Mouse (Mus musculus): ENCODE measurements around the gene 9330159F19Rik.

Gene 9330159F19Rik

DNA sequence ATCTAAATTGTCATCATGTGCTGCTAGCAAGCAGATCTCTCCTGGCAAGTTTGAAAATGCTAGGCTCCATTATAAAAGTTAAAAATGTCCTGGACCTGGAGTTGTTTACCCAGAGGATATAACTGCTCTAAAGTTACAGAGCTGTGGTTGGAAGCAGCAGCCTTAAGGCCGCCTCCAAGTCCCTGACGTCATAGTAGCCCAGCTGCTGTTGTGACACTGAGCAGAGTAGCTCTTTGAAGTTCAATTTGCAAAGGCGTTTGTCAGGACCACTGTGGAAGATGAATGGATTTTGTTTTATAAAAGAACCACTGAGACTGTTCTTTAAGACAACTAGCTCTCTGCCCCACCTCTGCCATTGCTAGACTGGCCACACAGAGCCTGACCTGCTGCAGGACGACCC, at the start of gene 9330159F19Rik:
Gene 9330159F19Rik (plus strand): TSS at position 154 of the 400 bp plus-strand sequence.
- DNase-seq (ENCODE audit: low spot score): peak; percentile 81

- DNase-seq (ENCODE audit: low spot score): no peak
Measured at GRCm38 (mm10) chr10:29161664-29162063, 49.7 kb upstream of the 9330159F19Rik start.

DNA sequence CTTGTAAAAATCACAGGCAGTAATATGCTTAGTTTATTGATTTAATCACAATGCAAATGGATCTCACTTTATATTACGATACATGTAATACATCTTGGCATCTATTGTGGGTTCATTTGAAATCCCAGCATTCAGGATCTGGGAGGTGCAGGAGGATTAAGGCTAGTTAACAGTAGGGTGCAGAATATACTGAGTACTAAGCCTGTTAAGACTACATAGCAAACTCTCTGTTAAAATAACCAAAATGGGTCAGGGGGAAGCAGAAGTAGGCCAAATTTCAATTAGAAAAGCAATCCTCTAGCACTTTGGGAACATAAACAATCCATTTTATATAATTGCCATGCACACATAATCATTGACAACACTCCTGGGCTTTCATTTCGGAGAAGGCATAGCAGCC, 37.6 kb upstream of the 9330159F19Rik start:
- DNase-seq (ENCODE audit: low spot score): no peak

GRCm38 (mm10) chr10:29175656-29176055, 35.8 kb upstream of the 9330159F19Rik start:
- peak; percentile 4 for DNase-seq (ENCODE audit: low spot score)

- no peak for DNase-seq (ENCODE audit: low spot score)
Measured at GRCm38 (mm10) chr10:29176881-29177280, 34.5 kb upstream of the 9330159F19Rik start.

DNA sequence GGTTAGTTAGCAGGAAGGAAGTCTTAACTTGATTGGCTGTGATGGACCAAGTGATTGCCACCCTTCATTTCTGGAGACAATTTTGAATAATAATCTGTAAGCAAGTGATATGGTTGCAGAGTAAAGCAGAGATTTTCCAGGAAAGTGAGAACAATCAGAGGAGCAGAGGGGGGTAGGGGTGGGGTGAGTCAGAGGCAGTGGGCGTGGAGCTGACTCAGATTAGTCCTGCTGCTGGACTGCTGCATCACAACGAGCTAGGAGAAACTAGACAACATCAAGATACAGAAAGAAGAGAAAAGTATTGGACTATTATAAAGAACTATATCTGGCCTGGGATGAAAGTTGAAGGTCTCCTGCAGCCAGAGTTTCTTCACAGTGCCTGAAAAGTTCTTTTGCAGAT, 33.4 kb upstream of the 9330159F19Rik start:
- DNase-seq (ENCODE audit: low spot score): no peak

- peak; percentile 2 for DNase-seq (ENCODE audit: low spot score)
Measured at GRCm38 (mm10) chr10:29180210-29180609, 31.2 kb upstream of the 9330159F19Rik start.

- DNase-seq (ENCODE audit: low spot score): peak; percentile 1
Measured at GRCm38 (mm10) chr10:29181046-29181445, 30.4 kb upstream of the 9330159F19Rik start.

DNA sequence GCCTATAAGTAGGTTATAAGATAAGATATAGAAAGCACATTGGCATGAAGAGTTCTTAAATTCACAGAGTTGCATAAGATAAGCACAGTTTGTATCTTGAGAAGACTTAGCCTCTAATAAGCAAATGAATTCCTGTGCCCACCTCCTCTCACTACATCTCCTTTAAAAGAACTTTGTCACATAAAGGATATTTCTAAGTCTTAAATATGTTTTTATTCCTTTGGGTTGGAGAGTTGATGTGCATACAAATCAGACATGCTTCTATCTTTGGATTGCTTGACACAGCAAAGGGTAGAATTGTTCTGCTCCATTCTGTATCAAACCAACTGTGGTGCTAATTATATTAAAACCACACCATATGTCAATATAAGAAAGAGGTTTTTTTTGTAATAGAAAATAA, 17.6 kb upstream of the 9330159F19Rik start:
- DNase-seq (ENCODE audit: low spot score): no peak

GRCm38 (mm10) chr10:29196811-29197210, 14.6 kb upstream of the 9330159F19Rik start:
- no peak for DNase-seq (ENCODE audit: low spot score)

DNA sequence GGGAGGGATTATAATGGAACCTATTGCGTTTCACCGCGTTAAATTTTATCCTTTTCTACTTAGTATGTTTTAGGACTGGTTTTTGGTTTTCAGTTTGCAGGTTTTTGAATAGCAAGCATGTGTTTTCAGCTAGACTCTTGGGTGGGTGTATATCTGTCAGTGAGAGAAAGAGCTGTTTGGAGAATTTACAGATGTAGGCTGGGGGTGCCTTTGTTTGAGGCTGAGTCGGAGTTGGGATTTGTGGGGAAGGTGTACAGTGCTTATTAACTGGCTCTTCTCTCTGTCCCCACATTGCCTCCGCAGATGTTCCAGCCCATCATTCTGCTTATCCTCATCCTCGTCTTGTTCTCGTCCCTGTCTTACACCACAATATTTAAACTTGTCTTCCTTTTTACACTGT, 12.8 kb upstream of the 9330159F19Rik start, which contains the start of gene Gm49353:
Gene Gm49353 (plus strand): TSS at position 313 of the 400 bp plus-strand sequence.
- no peak for DNase-seq (ENCODE audit: low spot score)

- DNase-seq (ENCODE audit: low spot score): no peak
Measured at GRCm38 (mm10) chr10:29199835-29200234, 11.6 kb upstream of the 9330159F19Rik start.

DNA sequence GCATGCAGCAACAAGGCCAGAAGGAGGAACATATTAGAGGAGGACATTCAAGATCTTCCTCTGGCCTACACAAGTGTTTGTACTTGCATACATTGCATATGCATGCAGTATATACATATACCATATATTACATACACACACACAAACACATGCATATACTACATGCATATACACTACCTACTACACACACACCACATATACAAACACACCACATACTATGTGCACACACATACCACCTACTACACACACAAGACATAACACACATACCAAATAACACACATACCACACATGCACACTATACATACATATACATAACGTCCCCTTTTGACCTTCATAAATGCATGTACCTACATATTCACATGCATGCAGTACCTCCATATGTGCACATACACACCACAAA, 10.8 kb upstream of the 9330159F19Rik start:
- DNase-seq (ENCODE audit: low spot score): no peak

DNA sequence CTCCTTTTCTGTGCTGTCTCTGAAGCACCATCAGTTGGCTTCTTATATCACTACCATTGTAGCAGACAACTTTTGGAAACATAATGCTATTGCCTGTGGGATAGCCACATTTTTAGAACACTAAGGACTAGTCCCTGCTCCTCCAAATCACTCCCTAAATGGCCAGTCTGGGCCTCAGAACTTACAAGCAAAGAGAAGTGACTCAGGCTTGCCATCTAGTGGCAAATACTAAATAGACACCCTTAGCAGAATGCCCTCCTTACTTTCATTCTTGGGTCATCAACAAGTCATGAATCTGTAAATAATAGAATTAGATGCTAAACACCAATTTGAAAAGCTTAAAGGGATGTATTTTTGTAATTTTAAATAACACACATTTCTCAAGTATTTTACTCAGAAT, 4.7 kb upstream of the 9330159F19Rik start:
- peak; percentile 77 for DNase-seq (ENCODE audit: low spot score)

GRCm38 (mm10) chr10:29208735-29209134, 2.7 kb upstream of the 9330159F19Rik start:
- no peak for DNase-seq (ENCODE audit: low spot score)

- DNase-seq (ENCODE audit: low spot score): peak; percentile 21
Measured at GRCm38 (mm10) chr10:29213534-29214100, 2.2 kb downstream of the 9330159F19Rik start.

GRCm38 (mm10) chr10:29216957-29217356, 5.6 kb downstream of the 9330159F19Rik start:
- no peak for DNase-seq (ENCODE audit: low spot score)

GRCm38 (mm10) chr10:29217451-29217850, 6.0 kb downstream of the 9330159F19Rik start:
- no peak for DNase-seq (ENCODE audit: low spot score)

DNA sequence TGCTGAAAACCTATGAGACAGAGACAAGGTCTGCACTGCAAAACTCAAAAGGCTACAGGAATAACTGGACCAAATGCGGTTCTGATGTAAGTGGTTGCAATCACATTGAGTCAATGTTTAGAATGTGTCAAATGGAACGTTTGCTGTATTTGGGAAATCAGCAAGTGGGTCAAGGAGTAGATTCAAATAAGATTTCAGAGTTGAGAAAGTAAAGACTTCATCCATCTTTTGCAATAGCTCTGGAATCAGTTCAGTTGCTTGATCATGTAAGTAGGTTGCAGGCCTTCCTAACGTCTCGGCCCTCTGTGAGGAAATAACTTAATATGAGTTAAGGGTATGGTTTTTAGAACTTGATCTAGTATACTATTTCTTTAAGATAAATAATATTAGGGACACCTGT, 13.9 kb downstream of the 9330159F19Rik start:
- DNase-seq (ENCODE audit: low spot score): no peak

DNA sequence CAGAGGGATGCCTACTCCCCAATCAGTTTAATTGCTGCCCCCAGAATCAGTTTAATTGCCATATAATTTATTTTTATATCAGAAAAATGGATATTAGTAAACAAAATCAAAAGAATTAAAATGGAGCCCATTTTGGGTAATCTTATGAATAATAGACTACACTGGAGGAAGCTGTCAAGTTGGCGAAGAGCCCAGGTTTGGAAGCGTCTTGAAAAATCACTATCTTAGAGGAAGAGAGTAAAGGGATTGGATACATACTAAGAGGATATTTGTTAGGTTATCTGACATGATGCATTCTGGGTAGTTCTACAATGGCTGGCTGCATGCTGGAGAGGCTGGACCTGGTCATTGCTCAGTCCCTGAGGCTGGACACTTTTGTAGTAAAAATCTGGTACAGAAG, 19.8 kb downstream of the 9330159F19Rik start:
- DNase-seq (ENCODE audit: low spot score): no peak
